Mouse (Mus musculus): ENCODE measurements around the gene Atp13a4. TPM values are rescaled to one million over a fixed set of nuclear protein-coding genes. Genes with fewer than 3 reads are reported as not detected.

The Atp13a4 gene
- polyA plus RNA-seq, 1 experiment, result 6.3 TPM

GRCm38 (mm10) chr16:29539906-29540305 is 4.8 kb downstream of the Atp13a4 start:
- TF ChIP-seq POLR2A (IDR thresholded peaks at IDR 0.05; ENCODE audit: borderline replicate concordance, extremely low read depth, low read depth, low read length), result no peak
- no peak for TF ChIP-seq CTCF (IDR thresholded peaks at IDR 0.05; ENCODE audit: insufficient read depth, low read length)
- no peak for DNase-seq
- H3K4me1 ChIP-seq (ENCODE audit: control insufficient read depth, insufficient read depth, low read length), result no peaks in the 10 kb centered on the region
- H3K4me3 ChIP-seq (replicated peaks; ENCODE audit: extremely low read depth, low read depth, low read length), result no peak overlapping the region

DNA sequence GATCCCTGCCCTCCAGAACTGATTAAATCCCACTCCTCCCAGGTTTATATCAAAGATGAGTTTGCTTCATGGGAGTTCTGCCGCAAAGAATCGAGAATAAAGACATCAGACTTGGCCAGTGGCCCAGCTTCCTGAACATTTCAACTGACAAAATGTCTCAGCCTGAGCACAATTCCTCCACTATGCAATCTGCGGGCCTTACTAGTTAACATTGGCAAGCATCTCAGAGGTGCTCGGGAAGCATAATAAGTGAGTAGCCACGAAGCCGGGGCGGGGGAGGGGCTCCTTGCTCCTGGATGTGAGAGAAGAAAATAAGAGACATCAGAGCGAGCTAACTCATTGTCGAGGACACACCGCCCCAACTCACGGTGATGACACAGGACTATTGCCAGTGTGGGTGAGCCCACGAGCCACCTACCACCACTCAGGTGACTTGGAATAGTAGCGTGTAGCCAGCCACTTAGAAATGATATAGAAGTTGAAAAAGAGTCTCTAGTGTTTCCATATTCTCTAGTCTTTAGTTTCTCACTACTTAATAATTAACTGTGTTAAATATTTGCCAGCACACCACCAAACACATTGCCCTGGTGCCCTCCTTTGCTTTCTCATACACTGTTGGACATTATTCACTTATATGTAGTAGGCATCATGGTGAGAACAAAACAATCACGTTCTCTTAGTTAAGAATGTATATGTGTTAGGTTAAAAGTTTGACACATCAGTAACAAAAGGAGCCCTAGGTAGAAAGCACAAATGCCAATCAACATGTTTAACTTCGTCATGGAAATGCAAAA is 8.1 kb downstream of the Atp13a4 start:
- H3K4me1 ChIP-seq (ENCODE audit: control insufficient read depth, insufficient read depth, low read length), result no peaks in the 10 kb centered on the region
- DNase-seq, result no peak
- no peak overlapping the region for H3K4me3 ChIP-seq (replicated peaks; ENCODE audit: extremely low read depth, low read depth, low read length)
- 63% methylated on average over 15 of the region's 15 CpGs for WGBS
- TF ChIP-seq POLR2A (IDR thresholded peaks at IDR 0.05; ENCODE audit: borderline replicate concordance, extremely low read depth, low read depth, low read length) (no peak), CTCF (IDR thresholded peaks at IDR 0.05; ENCODE audit: insufficient read depth, low read length) (no peak)

DNA sequence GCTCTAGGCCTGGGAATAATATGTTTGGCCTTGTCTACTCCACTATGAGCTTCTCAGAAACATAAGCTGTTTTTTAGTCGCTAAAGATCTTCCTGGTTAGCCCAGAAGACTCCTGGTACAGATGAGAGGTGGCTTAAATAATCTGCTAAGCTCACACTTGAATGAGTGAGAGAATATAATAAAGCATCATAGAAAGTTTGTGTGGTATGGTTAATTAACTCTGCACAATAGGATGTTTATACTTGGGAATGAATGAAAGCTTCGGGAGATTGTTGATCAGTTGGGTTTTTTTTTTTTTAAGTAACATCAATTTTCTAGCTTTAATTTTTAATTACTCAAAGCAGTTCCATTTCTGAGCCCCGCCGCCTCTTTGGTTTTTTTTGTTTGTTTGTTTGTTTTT is 8.8 kb downstream of the Atp13a4 start:
- DNase-seq, result no peak
- TF ChIP-seq POLR2A (IDR thresholded peaks at IDR 0.05; ENCODE audit: borderline replicate concordance, extremely low read depth, low read depth, low read length), result no peak
- no peak for TF ChIP-seq CTCF (IDR thresholded peaks at IDR 0.05; ENCODE audit: insufficient read depth, low read length)
- 79% methylated on average over 4 of the region's 4 CpGs for WGBS
- H3K4me1 ChIP-seq (ENCODE audit: control insufficient read depth, insufficient read depth, low read length), result no peaks in the 10 kb centered on the region
- H3K4me3 ChIP-seq (replicated peaks; ENCODE audit: extremely low read depth, low read depth, low read length), result no peak overlapping the region

GRCm38 (mm10) chr16:29533641-29534040 is 11.0 kb downstream of the Atp13a4 start:
- no peak for DNase-seq
- H3K4me3 ChIP-seq (replicated peaks; ENCODE audit: extremely low read depth, low read depth, low read length), result no peak overlapping the region
- WGBS, result 68% methylated on average over 6 of the region's 6 CpGs
- no peaks in the 10 kb centered on the region for H3K4me1 ChIP-seq (ENCODE audit: control insufficient read depth, insufficient read depth, low read length)
- TF ChIP-seq CTCF (IDR thresholded peaks at IDR 0.05; ENCODE audit: insufficient read depth, low read length), result no peak
- no peak for TF ChIP-seq POLR2A (IDR thresholded peaks at IDR 0.05; ENCODE audit: borderline replicate concordance, extremely low read depth, low read depth, low read length)

GRCm38 (mm10) chr16:29527085-29527484 is 17.6 kb downstream of the Atp13a4 start:
- TF ChIP-seq CTCF (IDR thresholded peaks at IDR 0.05; ENCODE audit: insufficient read depth, low read length) (no peak), POLR2A (IDR thresholded peaks at IDR 0.05; ENCODE audit: borderline replicate concordance, extremely low read depth, low read depth, low read length) (no peak)
- DNase-seq, result peak; percentile 39
- 66% methylated on average over 6 of the region's 6 CpGs for whole genome bisulfite sequencing
- Histone ChIP-seq H3K4me1 (ENCODE audit: control insufficient read depth, insufficient read depth, low read length) (no peaks in the 10 kb centered on the region), H3K4me3 (replicated peaks; ENCODE audit: extremely low read depth, low read depth, low read length) (no peak overlapping the region)

GRCm38 (mm10) chr16:29526585-29526984 is 18.1 kb downstream of the Atp13a4 start:
- H3K4me3 ChIP-seq (replicated peaks; ENCODE audit: extremely low read depth, low read depth, low read length), result no peak overlapping the region
- 60% methylated on average over 8 of the region's 8 CpGs for WGBS
- TF ChIP-seq POLR2A (IDR thresholded peaks at IDR 0.05; ENCODE audit: borderline replicate concordance, extremely low read depth, low read depth, low read length) (no peak), CTCF (IDR thresholded peaks at IDR 0.05; ENCODE audit: insufficient read depth, low read length) (no peak)
- no peak for DNase-seq
- no peaks in the 10 kb centered on the region for H3K4me1 ChIP-seq (ENCODE audit: control insufficient read depth, insufficient read depth, low read length)

DNA sequence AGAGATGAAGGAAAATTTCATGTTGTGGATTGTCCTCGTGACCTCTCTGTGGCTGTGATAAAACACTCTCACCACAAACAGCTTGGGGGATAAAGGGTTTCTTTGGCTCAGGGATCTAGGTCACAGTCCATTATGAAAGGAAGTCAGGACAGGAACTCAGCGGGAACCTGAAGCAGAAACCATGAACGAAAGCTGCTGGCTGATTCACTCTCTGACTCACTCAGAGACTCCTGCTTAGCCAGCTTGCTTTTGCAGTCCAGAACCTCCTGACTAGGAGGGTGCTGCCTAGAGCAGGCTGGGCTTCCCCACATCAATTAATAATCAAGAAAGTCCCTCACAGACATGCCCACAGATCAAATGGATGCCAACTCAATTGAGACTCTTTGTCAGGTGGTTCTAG is 32.2 kb downstream of the Atp13a4 start:
- TF ChIP-seq POLR2A (IDR thresholded peaks at IDR 0.05; ENCODE audit: borderline replicate concordance, extremely low read depth, low read depth, low read length) (no peak), CTCF (IDR thresholded peaks at IDR 0.05; ENCODE audit: insufficient read depth, low read length) (no peak)
- 55% methylated on average over 3 of the region's 3 CpGs for WGBS
- no peak for DNase-seq
- H3K4me3 ChIP-seq (replicated peaks; ENCODE audit: extremely low read depth, low read depth, low read length), result no peak overlapping the region
- H3K4me1 ChIP-seq (ENCODE audit: control insufficient read depth, insufficient read depth, low read length), result no peaks in the 10 kb centered on the region

DNA sequence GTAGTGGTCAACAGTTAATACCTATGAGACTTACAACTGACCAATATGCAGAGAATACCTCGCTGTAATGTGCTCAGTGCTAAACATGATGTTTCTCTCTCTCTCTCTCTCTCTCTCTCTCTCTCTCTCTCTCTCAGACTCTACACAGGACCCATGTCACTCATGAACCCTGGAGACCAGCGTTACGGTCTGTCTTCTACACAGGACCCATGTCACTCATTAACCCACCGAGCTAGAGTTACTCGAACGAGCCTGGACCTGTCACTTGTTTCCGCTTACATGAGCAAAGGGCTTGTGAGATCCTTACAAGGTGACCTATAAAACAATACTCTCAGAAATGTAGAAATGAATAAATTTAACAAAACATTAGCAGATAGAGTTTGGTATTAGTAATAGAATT is 33.9 kb downstream of the Atp13a4 start:
- DNase-seq, result no peak
- TF ChIP-seq CTCF (IDR thresholded peaks at IDR 0.05; ENCODE audit: insufficient read depth, low read length) (no peak), POLR2A (IDR thresholded peaks at IDR 0.05; ENCODE audit: borderline replicate concordance, extremely low read depth, low read depth, low read length) (no peak)
- WGBS, result 79% methylated on average over 7 of the region's 7 CpGs

DNA sequence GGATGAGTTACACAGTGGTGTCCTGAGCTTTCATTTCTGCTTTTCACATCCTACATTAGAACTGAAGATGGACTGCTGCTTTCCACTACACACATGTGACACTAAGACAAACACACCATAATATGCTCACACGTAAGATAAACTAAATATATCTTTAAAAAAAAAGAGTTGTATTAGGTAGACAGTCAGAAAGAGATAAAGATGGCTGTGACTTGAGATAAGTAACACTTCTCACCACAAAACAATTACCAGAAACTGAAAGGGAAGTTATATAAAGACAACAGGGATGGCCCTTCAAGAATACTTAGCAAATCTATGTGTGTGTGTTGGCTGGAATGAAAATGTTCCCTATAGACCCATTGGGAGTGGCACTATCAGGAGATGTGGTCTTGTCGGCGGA is 34.8 kb downstream of the Atp13a4 start:
- WGBS, result 77% methylated on average over 3 of the region's 3 CpGs
- Histone ChIP-seq H3K4me1 (ENCODE audit: control insufficient read depth, insufficient read depth, low read length) (no peaks in the 10 kb centered on the region), H3K4me3 (replicated peaks; ENCODE audit: extremely low read depth, low read depth, low read length) (no peak overlapping the region)
- DNase-seq, result no peak
- TF ChIP-seq POLR2A (IDR thresholded peaks at IDR 0.05; ENCODE audit: borderline replicate concordance, extremely low read depth, low read depth, low read length) (no peak), CTCF (IDR thresholded peaks at IDR 0.05; ENCODE audit: insufficient read depth, low read length) (no peak)

More for the DNA sequence above, 33.9 kb downstream of the Atp13a4 start:
- Histone ChIP-seq H3K4me3 (replicated peaks; ENCODE audit: extremely low read depth, low read depth, low read length) (no peak overlapping the region), H3K4me1 (ENCODE audit: control insufficient read depth, insufficient read depth, low read length) (no peaks in the 10 kb centered on the region)

GRCm38 (mm10) chr16:29504671-29505070 is 40.0 kb downstream of the Atp13a4 start:
- H3K4me3 ChIP-seq (replicated peaks; ENCODE audit: extremely low read depth, low read depth, low read length), result no peak overlapping the region
- no peaks in the 10 kb centered on the region for H3K4me1 ChIP-seq (ENCODE audit: control insufficient read depth, insufficient read depth, low read length)
- WGBS, result 79% methylated on average over 4 of the region's 4 CpGs
- no peak for TF ChIP-seq CTCF (IDR thresholded peaks at IDR 0.05; ENCODE audit: insufficient read depth, low read length)
- no peak for TF ChIP-seq POLR2A (IDR thresholded peaks at IDR 0.05; ENCODE audit: borderline replicate concordance, extremely low read depth, low read depth, low read length)
- no peak for DNase-seq
